Mouse (Mus musculus) stomach, postnatal 0 days (tissue): ENCODE data around the gene Lingo1.

Experiments
- CTCF ChIP-seq: IDR thresholded peaks from 2 replicates; pipeline ENCODE4 v1.5.1; 2016; ENCODE audit warnings: antibody characterized with exemption, low read depth, mild to moderate bottlenecking, moderate library complexity
- EP300 ChIP-seq: optimal IDR thresholded peaks from 2 replicates; pipeline ENCODE3; 2016; ENCODE audit warnings: antibody characterized with exemption

GRCm38 (mm10) chr9:56655167-56655566 lies 141.1 kb downstream of the Lingo1 start:
- TF ChIP-seq CTCF (no peak), EP300 (no peak)
